Mouse (Mus musculus) liver, adult 10 weeks (tissue): Measurements from ENCODE around the gene Ttn. TPM values are rescaled to one million over a fixed set of nuclear protein-coding genes. Genes with fewer than 3 reads are reported as not detected.

Experiments
- polyA plus RNA-seq: library from polyadenylated mRNA; stranded (reverse); fragments of 350-450 nt; fragmentation: Illumina TruSeq; extraction: RNeasy Lipid Tissue Mini Kit (QIAGEN cat#74804); gene quantifications from one replicate; pipeline ENCODE4 v1.2.3, GENCODE M21; 2014; ENCODE audit warnings: low read depth, low replicate concordance

Gene Ttn
- under 0.01 TPM for polyA plus RNA-seq

DNA sequence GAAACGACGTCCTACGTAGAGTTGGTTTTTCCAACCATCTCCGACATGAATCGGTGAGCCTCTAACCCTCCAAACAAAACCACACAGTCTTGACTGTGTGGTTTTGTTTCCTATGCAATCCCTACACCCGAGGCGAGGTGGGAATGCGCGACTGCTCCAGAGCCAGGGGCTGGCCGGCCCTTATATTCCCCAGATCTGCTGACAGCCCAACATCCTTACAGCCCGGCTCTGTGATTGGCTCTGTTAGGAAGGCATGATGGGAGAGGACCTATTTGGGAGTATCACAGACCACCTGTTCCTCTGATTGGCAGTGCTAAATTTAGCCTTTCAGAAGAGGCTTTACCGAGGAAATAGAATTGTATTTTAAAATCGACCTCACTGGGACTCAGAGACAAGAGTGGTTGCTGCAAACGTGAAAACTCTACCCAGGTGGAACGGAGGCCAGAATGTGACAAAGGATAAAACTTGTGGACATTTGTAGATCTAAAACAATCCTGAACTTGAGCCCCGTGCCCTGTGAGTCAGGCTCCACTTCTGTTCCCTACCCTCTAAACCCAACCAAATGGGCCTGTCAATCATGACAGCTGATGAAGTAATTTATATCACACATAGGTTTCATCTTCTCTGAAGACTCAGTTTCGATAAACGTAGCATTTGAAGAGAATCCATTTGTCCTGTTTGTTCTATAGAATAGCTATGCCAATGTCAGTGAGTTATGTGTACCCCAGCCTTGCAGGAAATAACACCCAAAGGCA lies at the start of gene Ttn:
Gene Ttn, minus strand, starts transcription at position 157 of the 755 bp plus-strand sequence.

DNA sequence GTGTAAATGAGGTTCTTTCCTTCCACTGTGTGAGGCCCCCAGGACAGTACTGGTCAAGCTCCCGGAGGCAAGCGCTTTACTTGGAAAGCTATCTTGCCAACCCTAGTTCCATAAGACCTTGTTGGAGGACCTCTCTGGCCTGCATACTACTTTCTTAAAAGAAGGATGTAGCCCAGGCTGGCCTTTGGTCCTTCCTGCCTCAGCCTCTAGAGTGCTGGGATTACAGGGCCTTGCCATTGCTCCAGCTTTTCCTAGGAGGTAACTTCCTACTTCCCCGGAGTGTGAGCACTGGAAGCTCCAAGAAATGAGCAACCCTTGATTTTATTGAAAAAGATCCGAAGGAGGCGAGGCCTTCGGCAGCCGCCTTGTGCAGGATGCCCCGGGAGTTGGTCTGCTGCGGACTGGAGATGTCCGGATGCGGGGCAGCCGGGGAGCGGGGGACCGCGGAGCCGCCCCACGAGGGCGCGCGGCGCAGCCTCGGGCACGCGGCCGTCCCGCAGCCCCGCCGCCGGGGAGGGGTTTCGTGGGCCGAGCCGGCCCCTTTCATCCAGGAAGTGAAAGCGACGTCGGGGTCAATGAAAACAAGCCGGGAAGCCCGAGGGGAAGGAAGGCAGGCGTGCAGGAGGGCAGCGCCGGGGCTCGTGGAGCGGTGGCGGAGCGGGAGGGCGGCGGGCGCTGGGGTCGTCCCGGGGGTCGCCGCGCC lies 307.5 kb downstream of the Ttn start, which contains the start of gene Plekha3:
Gene Plekha3, plus strand, starts transcription at position 557 of the 703 bp plus-strand sequence.

DNA sequence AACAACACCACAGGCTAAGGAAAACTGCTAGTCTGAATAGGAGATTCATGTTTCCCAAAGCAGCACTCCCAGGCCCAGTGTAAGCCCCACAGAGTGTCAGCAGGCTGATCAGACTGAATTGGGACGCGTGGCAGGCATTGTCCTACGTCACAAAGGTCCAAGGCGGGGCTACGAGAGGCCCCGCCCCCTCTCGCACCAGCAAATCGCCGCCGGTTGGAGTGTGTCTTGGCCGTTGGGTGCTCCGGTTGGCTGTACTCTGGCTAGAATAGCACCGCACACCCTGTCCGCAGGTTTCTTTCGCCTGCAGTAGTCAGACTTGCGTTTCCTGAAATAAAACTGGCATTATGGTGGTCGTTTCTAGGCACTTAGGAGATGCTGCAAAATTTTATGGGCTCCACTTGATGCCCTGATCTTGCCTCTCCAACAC lies 309.4 kb downstream of the Ttn start, which contains the start of gene Fkbp7:
Gene Fkbp7, minus strand, starts transcription at position 151 of the 427 bp plus-strand sequence.

Other genes with a start within 250 kb of the Ttn start
- gene Ccdc141, start 188.1 kb upstream of the Ttn start, polyA plus RNA-seq = 16.9 TPM